Mouse (Mus musculus): Measurements from ENCODE around the gene Lrrc27.

- TF ChIP-seq CTCF (IDR thresholded peaks at IDR 0.05; ENCODE audit: low read depth), result no peak
- TF ChIP-seq EP300 (optimal IDR thresholded peaks at IDR 0.05), result no peak
Measured at GRCm38 (mm10) chr7:139246931-139247880, 34.4 kb downstream of the Lrrc27 start.
